Mouse (Mus musculus) liver, postnatal 0 days (tissue): ENCODE data around the gene Prn.

ENCODE experiments used
- CTCF ChIP-seq: sonication (generic); IDR thresholded peaks from 2 replicates; pipeline ENCODE4 v1.5.1; 2016; ENCODE audit warnings: antibody characterized with exemption, low read depth
- EP300 ChIP-seq: IDR thresholded peaks from 2 replicates; pipeline ENCODE4 v1.6.1; 2016; ENCODE audit warnings: antibody characterized with exemption, low read depth, mild to moderate bottlenecking

DNA sequence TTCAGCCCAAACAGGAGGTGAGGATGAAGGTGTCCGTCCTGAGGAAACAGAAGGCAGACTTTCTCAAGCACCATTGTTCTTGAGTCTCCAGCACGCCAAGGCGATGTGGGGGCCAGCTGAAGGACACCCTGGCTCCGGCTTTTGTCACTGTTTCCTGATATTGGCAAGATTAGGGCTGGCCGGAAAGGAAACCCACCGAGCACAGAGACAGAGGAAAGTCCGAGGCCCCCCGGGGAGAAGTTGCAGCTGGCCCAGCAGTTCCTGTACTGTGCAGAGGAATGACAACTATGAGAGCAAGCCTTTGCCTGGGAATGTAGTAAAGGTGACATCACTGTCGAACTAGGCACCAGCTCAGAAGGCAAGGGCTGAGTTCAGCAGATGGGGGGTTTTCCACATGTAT lies 71.1 kb downstream of the Prn start:
- TF ChIP-seq EP300 (no peak), CTCF (no peak)
